Mouse (Mus musculus): ENCODE measurements at regions not wholly inside any gene's neighbourhood (a gene's known extent, or its start where the extent isn't known, plus 50 kb on each side); places are given as distances from the start of the nearest gene placed in this dataset.

DNA sequence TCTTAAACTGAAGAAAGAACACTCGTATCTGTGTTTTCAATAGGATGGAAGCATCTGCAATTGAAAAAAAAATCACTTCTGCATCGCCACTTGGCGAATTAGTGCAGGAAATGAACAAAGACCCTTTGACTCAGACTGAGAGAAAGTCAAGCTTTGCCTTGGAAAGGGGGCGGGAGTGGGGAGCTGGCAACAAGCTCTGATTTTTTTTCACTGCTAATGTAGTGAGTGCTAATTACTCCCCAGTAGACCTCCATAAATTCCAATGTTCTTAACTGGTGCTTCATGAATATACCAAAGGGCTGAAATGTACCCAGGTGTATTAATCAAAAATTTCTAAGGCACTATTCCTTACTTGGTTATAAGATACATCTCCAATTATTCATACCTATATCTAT, 597.0 kb upstream of the Stxbp6 start:
- Histone ChIP-seq H3K4me2 (ENCODE audit: low read length) (peak overlapping the region; percentile 13), H3K27me3 (replicated peaks; ENCODE audit: control insufficient read depth, insufficient read depth, low read length) (no peaks in the 10 kb centered on the region), H3K4me3 (ENCODE audit: low read length) (no peak overlapping the region), H3K9me3 (ENCODE audit: control insufficient read depth, low read length) (no peaks in the 10 kb centered on the region), H3K4me1 (ENCODE audit: control insufficient read depth, insufficient read depth, low read depth, low read length) (peaks cover 10% of the 10 kb centered on the region), H3K9ac (ENCODE audit: low read depth, low read length) (peak overlapping the region; percentile 35; the same call in 1 of the 2 replicates), H3K36me3 (ENCODE audit: control insufficient read depth, insufficient read depth, low read length) (no peaks in the 10 kb centered on the region), H3K27ac (ENCODE audit: low read depth, low read length) (peak overlapping the region; percentile 79)
- WGBS: 29% methylated on average over 4 of the region's 4 CpGs
- ATAC-seq: peak; percentile 53

- Histone ChIP-seq H3K27ac (ENCODE audit: low read depth, low read length) (peak overlapping the region; percentile 79), H3K4me1 (ENCODE audit: control insufficient read depth, insufficient read depth, low read depth, low read length) (peaks cover 10% of the 10 kb centered on the region), H3K27me3 (replicated peaks; ENCODE audit: control insufficient read depth, insufficient read depth, low read length) (no peaks in the 10 kb centered on the region), H3K4me3 (ENCODE audit: low read length) (no peak overlapping the region), H3K4me2 (ENCODE audit: low read length) (peak overlapping the region; percentile 13), H3K9ac (ENCODE audit: low read depth, low read length) (peak overlapping the region; percentile 35), H3K36me3 (ENCODE audit: control insufficient read depth, insufficient read depth, low read length) (no peaks in the 10 kb centered on the region), H3K9me3 (ENCODE audit: control insufficient read depth, low read length) (no peaks in the 10 kb centered on the region)
- 54% methylated on average over 13 of the region's 13 CpGs for whole genome bisulfite sequencing
- ATAC-seq: peak; percentile 79
Observed at GRCm38 (mm10) chr12:45670874-45671553, 596.5 kb upstream of the Stxbp6 start.

DNA sequence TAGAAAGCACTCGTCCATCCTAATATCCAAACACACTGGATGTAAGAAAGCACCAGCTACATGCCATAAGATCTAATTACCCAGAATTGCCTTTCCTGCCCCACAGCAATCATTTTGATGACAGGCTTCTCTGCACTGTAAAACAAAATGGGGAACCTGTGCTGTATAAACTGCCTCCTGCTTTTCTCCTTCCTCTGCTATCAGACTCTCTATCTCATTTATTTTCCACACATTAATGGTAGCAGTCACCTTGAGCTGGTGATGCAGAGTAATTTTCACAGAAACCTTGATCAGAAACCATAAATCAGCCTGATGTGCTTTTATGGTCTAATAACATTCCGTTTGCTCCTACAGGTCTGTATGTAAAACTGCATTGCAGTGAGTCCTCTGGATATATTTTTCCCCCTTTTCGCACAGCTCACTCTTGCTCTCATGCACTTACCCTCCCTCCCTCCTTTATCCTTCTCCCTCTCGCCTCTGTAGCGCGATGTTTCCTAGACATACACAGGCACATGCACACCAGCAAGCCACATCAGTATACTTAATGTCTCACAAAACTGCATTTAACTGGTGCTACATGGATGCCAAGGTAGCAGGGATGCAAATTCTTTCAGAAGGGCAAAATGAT, 595.9 kb upstream of the Stxbp6 start:
- peaks cover 10% of the 10 kb centered on the region for H3K4me1 ChIP-seq (ENCODE audit: control insufficient read depth, insufficient read depth, low read depth, low read length)
- H3K27ac ChIP-seq (ENCODE audit: low read depth, low read length): peak overlapping the region; percentile 79
- no peak overlapping the region; the same call in 1 of the 2 replicates for H3K4me2 ChIP-seq (ENCODE audit: low read length)
- ATAC-seq: peak; percentile 85
- no peaks in the 10 kb centered on the region for H3K36me3 ChIP-seq (ENCODE audit: control insufficient read depth, insufficient read depth, low read length)
- no peaks in the 10 kb centered on the region for H3K9me3 ChIP-seq (ENCODE audit: control insufficient read depth, low read length)
- WGBS: 52% methylated on average over 6 of the region's 6 CpGs
- no peaks in the 10 kb centered on the region for H3K27me3 ChIP-seq (replicated peaks; ENCODE audit: control insufficient read depth, insufficient read depth, low read length)
- peak overlapping the region; percentile 29 for H3K9ac ChIP-seq (ENCODE audit: low read depth, low read length)
- no peak overlapping the region for H3K4me3 ChIP-seq (ENCODE audit: low read length)

- no peak for ATAC-seq
- H3K4me2 ChIP-seq (ENCODE audit: low read length): no peak overlapping the region
- H3K27me3 ChIP-seq (replicated peaks; ENCODE audit: control insufficient read depth, insufficient read depth, low read length): no peaks in the 10 kb centered on the region
- no peak overlapping the region for H3K27ac ChIP-seq (ENCODE audit: low read depth, low read length)
- no peaks in the 10 kb centered on the region for H3K4me1 ChIP-seq (ENCODE audit: control insufficient read depth, insufficient read depth, low read depth, low read length)
- H3K4me3 ChIP-seq (ENCODE audit: low read length): no peak overlapping the region
- H3K9me3 ChIP-seq (ENCODE audit: control insufficient read depth, low read length): no peaks in the 10 kb centered on the region
- no peaks in the 10 kb centered on the region for H3K36me3 ChIP-seq (ENCODE audit: control insufficient read depth, insufficient read depth, low read length)
- no peak overlapping the region for H3K9ac ChIP-seq (ENCODE audit: low read depth, low read length)
Observed at GRCm38 (mm10) chr12:45659612-45660011, 585.1 kb upstream of the Stxbp6 start.

GRCm38 (mm10) chr12:45656574-45656973, 582.1 kb upstream of the Stxbp6 start:
- no peaks in the 10 kb centered on the region for H3K27me3 ChIP-seq (replicated peaks; ENCODE audit: control insufficient read depth, insufficient read depth, low read length)
- no peak overlapping the region for H3K4me2 ChIP-seq (ENCODE audit: low read length)
- no peak overlapping the region for H3K27ac ChIP-seq (ENCODE audit: low read depth, low read length)
- H3K4me1 ChIP-seq (ENCODE audit: control insufficient read depth, insufficient read depth, low read depth, low read length): no peaks in the 10 kb centered on the region
- H3K9ac ChIP-seq (ENCODE audit: low read depth, low read length): no peak overlapping the region
- H3K9me3 ChIP-seq (ENCODE audit: control insufficient read depth, low read length): no peaks in the 10 kb centered on the region
- no peak for ATAC-seq
- WGBS: 88% methylated on average over 2 of the region's 2 CpGs
- no peak overlapping the region for H3K4me3 ChIP-seq (ENCODE audit: low read length)
- no peaks in the 10 kb centered on the region for H3K36me3 ChIP-seq (ENCODE audit: control insufficient read depth, insufficient read depth, low read length)

DNA sequence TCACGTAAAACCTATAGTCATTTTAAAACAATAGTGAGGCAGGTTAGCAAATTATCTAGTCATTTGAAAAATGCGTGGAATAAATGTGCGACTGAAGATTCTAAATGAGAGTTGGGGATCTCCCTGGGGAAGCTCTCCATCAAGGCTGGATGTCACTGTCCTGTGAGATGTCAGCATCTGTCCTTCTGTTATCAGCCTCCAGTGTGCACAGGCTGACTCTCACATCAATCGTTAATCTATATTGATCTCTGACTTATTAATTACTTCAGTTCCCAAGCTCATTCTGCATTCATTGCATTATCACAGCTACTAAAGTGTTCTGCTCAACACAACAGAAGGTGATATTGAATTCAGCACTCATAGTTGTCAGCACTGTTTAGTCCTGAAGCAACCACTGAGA, 574.1 kb upstream of the Stxbp6 start:
- no peak overlapping the region for H3K4me3 ChIP-seq (ENCODE audit: low read length)
- H3K4me1 ChIP-seq (ENCODE audit: control insufficient read depth, insufficient read depth, low read depth, low read length): no peaks in the 10 kb centered on the region
- WGBS: 73% methylated on average over 4 of the region's 4 CpGs
- no peaks in the 10 kb centered on the region for H3K27me3 ChIP-seq (replicated peaks; ENCODE audit: control insufficient read depth, insufficient read depth, low read length)
- ATAC-seq: no peak
- H3K9me3 ChIP-seq (ENCODE audit: control insufficient read depth, low read length): no peaks in the 10 kb centered on the region
- H3K9ac ChIP-seq (ENCODE audit: low read depth, low read length): no peak overlapping the region
- H3K4me2 ChIP-seq (ENCODE audit: low read length): no peak overlapping the region
- no peaks in the 10 kb centered on the region for H3K36me3 ChIP-seq (ENCODE audit: control insufficient read depth, insufficient read depth, low read length)
- no peak overlapping the region for H3K27ac ChIP-seq (ENCODE audit: low read depth, low read length)

DNA sequence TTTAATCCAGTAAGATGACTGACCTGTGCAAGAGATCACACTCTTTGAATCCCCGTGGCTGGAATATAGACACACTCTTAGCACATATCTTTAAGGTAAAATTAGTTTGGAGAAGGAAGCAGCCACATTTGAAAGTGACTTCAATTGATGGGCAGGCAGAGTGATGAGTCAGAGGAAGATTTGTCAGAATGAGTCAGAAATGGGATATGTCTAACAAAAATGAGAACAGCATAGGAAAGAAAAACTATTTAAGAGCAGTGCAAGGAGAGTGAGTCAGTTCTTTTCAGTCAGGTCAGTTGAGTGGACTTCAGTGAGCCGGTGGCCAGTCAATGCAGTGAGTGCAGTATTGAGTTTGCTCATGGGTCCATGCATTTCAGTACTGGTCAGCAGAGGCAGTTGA, 569.7 kb upstream of the Stxbp6 start:
- Histone ChIP-seq H3K27ac (ENCODE audit: low read depth, low read length) (no peak overlapping the region), H3K9me3 (ENCODE audit: control insufficient read depth, low read length) (no peaks in the 10 kb centered on the region), H3K27me3 (replicated peaks; ENCODE audit: control insufficient read depth, insufficient read depth, low read length) (no peaks in the 10 kb centered on the region), H3K4me3 (ENCODE audit: low read length) (no peak overlapping the region), H3K4me1 (ENCODE audit: control insufficient read depth, insufficient read depth, low read depth, low read length) (no peaks in the 10 kb centered on the region), H3K9ac (ENCODE audit: low read depth, low read length) (no peak overlapping the region), H3K4me2 (ENCODE audit: low read length) (no peak overlapping the region), H3K36me3 (ENCODE audit: control insufficient read depth, insufficient read depth, low read length) (no peaks in the 10 kb centered on the region)
- no peak for ATAC-seq
- 80% methylated on average over 2 of the region's 2 CpGs for WGBS

GRCm38 (mm10) chr12:45622830-45623229, 548.3 kb upstream of the Stxbp6 start:
- WGBS: 81% methylated on average over 1 of the region's 1 CpGs
- H3K4me2 ChIP-seq (ENCODE audit: low read length): no peak overlapping the region

DNA sequence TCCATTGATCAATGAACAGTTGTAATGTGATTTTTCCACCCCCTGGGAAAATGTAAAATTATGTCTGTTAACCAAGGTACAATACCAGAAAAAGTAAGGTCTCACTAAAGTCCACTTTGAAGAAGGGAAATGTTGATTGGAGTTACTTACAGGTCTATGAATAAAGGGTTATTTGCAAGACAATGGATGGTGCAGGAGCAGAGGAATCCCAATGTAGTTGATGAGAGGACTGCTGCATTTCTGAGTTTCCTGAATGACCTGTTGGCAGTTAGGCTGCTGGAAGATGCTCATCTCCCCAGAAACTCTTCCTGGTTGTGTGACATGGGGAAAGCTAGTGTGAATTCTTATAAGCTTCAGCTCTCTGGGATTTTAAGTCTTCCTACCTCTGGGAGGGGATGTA, 545.5 kb upstream of the Stxbp6 start:
- no peak overlapping the region for H3K4me3 ChIP-seq (ENCODE audit: low read length)
- no peak overlapping the region for H3K9ac ChIP-seq (ENCODE audit: low read depth, low read length)
- H3K27me3 ChIP-seq (replicated peaks; ENCODE audit: control insufficient read depth, insufficient read depth, low read length): no peaks in the 10 kb centered on the region
- H3K36me3 ChIP-seq (ENCODE audit: control insufficient read depth, insufficient read depth, low read length): no peaks in the 10 kb centered on the region
- H3K4me2 ChIP-seq (ENCODE audit: low read length): no peak overlapping the region
- H3K27ac ChIP-seq (ENCODE audit: low read depth, low read length): no peak overlapping the region
- H3K9me3 ChIP-seq (ENCODE audit: control insufficient read depth, low read length): no peaks in the 10 kb centered on the region
- no peaks in the 10 kb centered on the region for H3K4me1 ChIP-seq (ENCODE audit: control insufficient read depth, insufficient read depth, low read depth, low read length)
- ATAC-seq: no peak

More at GRCm38 (mm10) chr12:45622830-45623229, 548.3 kb upstream of the Stxbp6 start:
- Histone ChIP-seq H3K9ac (ENCODE audit: low read depth, low read length) (no peak overlapping the region), H3K36me3 (ENCODE audit: control insufficient read depth, insufficient read depth, low read length) (no peaks in the 10 kb centered on the region), H3K27ac (ENCODE audit: low read depth, low read length) (no peak overlapping the region), H3K4me1 (ENCODE audit: control insufficient read depth, insufficient read depth, low read depth, low read length) (no peaks in the 10 kb centered on the region), H3K27me3 (replicated peaks; ENCODE audit: control insufficient read depth, insufficient read depth, low read length) (no peaks in the 10 kb centered on the region), H3K4me3 (ENCODE audit: low read length) (no peak overlapping the region), H3K9me3 (ENCODE audit: control insufficient read depth, low read length) (no peaks in the 10 kb centered on the region)
- ATAC-seq: no peak
